Mouse (Mus musculus): ENCODE data around the gene Parp6. TPM values are rescaled to one million over a fixed set of nuclear protein-coding genes. Genes with fewer than 3 reads are reported as not detected.

The Parp6 gene
- polyA plus RNA-seq, 1 experiment from 2014 or later, result 41.6 TPM

DNA sequence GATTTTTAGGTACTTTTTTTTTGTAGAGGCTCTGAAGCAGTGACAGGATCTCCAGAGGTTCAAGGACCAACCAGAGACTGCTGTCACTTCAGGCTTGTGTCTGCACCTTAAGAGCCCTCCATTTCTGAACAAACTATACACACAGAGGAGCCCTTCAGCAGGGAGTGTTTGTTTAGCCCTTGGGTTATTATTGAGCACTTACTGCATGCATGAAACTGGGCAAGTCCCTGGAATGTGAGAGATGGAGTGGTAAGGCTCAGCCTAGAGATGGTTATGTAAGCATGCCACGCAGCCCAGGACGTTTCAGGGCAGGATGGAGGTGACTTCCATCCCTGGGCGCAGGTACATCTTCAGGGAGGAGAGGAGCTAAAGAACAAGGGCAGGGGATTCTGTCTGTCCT, 79.3 kb downstream of the Parp6 start:
- Histone ChIP-seq H3K9me3 (no peaks in the 10 kb centered on the region), H3K27me3 (ENCODE audit: poor library complexity, severe bottlenecking) (peaks cover 15% of the 10 kb centered on the region)
- WGBS, result 82% methylated on average over 3 of the region's 3 CpGs

More for the DNA sequence above, 79.3 kb downstream of the Parp6 start:
- no peak for DNase-seq (ENCODE audit: extremely low spot score, low spot score)
- Histone ChIP-seq H3K27ac (no peak overlapping the region), H3K4me3 (no peak overlapping the region), H3K4me1 (peaks cover 30% of the 10 kb centered on the region), H3K36me3 (replicated peaks) (no peaks in the 10 kb centered on the region)

Other genes starting within 250 kb of the Parp6 start
- 17.3 and 17.8 TPM in 2 replicates for gene Arih1, start 130.7 kb upstream of the Parp6 start, polyA plus RNA-seq (2016; fragmentation: Nextera tagmentation; extraction: Ambion mirVana)
- gene Hexa, start 77.7 kb upstream of the Parp6 start, polyA plus RNA-seq (2016; fragmentation: Nextera tagmentation; extraction: Ambion mirVana), result 41.8 and 42.9 TPM in 2 replicates
- not detected in 2 replicates for gene Tmem202, start 77.4 kb upstream of the Parp6 start, polyA plus RNA-seq (2016; fragmentation: Nextera tagmentation; extraction: Ambion mirVana)
- gene Celf6, start 39.4 kb upstream of the Parp6 start, polyA plus RNA-seq (2016; fragmentation: Nextera tagmentation; extraction: Ambion mirVana), result 1.3 and 3.1 TPM in 2 replicates
- 3,207 and 3,346 TPM in 2 replicates for gene Pkm, start 39.1 kb downstream of the Parp6 start, polyA plus RNA-seq (2016; fragmentation: Nextera tagmentation; extraction: Ambion mirVana)
- gene Gramd2, start 62.9 kb downstream of the Parp6 start, polyA plus RNA-seq (2016; fragmentation: Nextera tagmentation; extraction: Ambion mirVana), result 0.22 and 0.46 TPM in 2 replicates
- 16.1 and 20.7 TPM in 2 replicates for gene Senp8, start 133.4 kb downstream of the Parp6 start, polyA plus RNA-seq (2016; fragmentation: Nextera tagmentation; extraction: Ambion mirVana)
- gene Myo9a, start 133.6 kb downstream of the Parp6 start, polyA plus RNA-seq (2016; fragmentation: Nextera tagmentation; extraction: Ambion mirVana), result 9.7 and 11.4 TPM in 2 replicates

Measured in forebrain, embryonic 10.5 days (tissue).